Mouse (Mus musculus) G1E (cell line): ENCODE results near the gene Gm44805.

Source experiments
- CTCF ChIP-seq: IDR thresholded peaks from 2 replicates; pipeline ENCODE4 v1.5.1; 2012; ENCODE audit warnings: low read depth, low read length, inconsistent platforms, mixed read lengths
- GATA2 ChIP-seq: IDR thresholded peaks from 2 replicates; pipeline ENCODE4 v1.6.1; 2012; ENCODE audit warnings: low read depth, low read length, inconsistent platforms, borderline replicate concordance
- POLR2AphosphoS5 ChIP-seq: IDR thresholded peaks from 2 replicates; pipeline ENCODE4 v1.6.1; 2012; ENCODE audit warnings: low read depth, low read length, inconsistent platforms; ENCODE audit not compliant: insufficient replicate concordance

DNA sequence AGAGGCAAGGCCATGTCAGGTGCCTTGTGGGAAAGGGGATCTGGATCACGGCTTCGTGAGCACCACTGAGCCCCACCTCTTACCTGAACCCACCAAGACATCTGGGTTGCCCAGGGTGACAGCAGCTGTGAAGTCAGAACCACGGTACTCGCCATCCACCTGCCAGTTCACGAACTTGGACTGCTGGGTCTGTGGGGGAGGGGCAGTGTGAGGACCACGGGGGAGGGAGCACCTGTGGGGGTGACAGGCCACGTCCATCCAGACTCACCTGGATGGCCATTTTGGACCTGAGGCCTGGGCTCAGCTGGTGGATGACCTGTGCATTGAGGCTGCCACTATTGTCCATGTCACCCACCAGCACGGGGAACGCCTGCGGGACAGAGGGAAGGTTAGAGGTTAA is 29.4 kb upstream of the Gm44805 start:
- TF ChIP-seq CTCF (no peak), GATA2 (no peak), POLR2AphosphoS5 (no peak)
